Mouse (Mus musculus) E14TG2a.4 (cell line): Measurements from ENCODE around the gene Mylk.

Source experiments
- CTCF ChIP-seq: conservative IDR thresholded peaks from 2 replicates; pipeline ENCODE4 v1.5.1; 2014; ENCODE audit warnings: low read length
- NANOG ChIP-seq: IDR thresholded peaks from 2 replicates; pipeline ENCODE4 v1.6.1; 2014; ENCODE audit warnings: borderline replicate concordance, low read length, mixed read lengths
- POU5F1 ChIP-seq: IDR thresholded peaks from 2 replicates; pipeline ENCODE4 v1.6.1; 2014; ENCODE audit warnings: low read length, borderline replicate concordance

GRCm38 (mm10) chr16:34784675-34785074, 39.7 kb downstream of the Mylk start:
- TF ChIP-seq CTCF (no peak), NANOG (no peak), POU5F1 (no peak)
